Mouse (Mus musculus): ENCODE measurements around the gene Clpsl2.

The Clpsl2 gene

DNA sequence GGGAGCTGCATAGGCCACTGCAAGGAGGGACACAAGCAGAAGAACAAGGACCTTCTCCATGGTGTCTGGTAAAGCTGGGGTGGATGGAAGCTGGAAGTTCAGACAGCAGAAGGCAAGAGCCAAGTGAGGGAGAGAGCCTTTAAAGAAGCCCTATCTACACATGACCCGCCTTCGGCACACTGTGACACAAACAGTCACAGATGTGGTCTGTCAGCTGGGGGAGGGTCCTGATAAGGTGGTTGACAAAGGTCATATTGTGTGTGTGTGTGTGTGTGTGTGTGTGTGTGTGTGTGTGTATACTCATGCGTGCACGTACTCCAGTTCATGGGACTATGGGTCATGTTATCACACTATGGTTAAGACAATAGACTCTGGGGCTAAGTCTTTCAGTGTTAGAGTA is 11.4 kb downstream of the Clpsl2 start, which contains the start of gene Clps:
Clps (minus strand) TSS at position 169 of the 400 bp plus-strand sequence.
- DNase-seq (ENCODE audit: low spot score), result no peak

DNA sequence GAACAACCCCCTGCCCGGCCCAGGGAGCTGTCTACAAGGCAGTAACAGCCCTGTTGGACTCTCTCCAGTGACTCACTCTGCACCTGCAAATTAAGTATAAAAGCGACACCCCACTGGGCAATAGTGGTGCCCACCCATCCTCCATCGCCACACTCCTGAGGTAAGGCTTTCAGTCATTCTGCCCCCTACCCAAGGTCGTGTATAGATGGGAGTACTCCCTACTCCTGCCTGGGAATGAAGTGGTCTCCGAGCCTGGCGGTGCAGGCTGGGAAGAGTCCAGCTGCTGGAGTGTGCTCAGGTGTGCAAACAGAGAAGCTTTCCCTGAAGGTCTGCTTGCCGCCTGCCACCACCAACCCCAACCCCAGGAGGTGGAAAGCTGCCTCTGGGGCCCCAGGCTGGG is 12.4 kb downstream of the Clpsl2 start:
- DNase-seq (ENCODE audit: low spot score), result no peak

DNA sequence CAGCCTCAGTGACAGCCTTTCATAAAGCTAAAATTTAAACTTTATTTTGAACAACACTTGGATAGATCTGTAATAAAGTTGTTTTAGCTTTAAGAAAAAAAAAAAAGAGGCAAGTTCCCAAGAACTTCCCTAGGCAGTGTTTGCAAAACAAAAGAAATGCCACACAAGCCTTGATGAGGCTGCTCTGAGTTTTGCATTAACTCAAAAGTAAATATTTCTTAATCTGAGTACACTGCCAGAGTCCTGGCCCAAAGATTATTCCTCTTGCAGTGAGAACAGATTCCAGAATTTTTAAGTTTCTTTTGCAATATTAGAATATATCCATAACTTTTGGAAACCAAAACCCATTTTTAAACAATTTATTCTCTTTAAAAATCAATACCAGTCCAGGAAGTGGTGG is 16.0 kb downstream of the Clpsl2 start:
- DNase-seq (ENCODE audit: low spot score), result no peak

DNA sequence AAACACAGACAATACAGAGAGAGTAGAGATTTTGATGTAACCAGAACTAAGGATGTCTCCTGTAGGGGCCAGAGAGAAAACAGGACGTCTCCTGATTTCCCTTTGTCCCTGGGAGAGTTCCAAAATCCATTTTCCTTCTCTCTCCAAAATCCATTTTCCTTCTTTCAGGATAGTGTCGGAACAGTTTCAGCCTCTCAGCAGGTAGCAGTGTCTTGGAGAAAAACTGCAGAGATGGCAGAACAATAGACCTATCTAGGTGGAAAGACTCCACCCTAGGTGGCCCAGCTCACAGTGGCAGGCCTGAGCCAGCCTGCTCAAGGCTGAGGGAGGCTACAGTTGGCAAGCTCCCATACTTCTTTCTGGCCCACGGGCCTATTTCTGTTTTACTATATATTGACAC is 18.3 kb downstream of the Clpsl2 start:
- DNase-seq (ENCODE audit: low spot score), result no peak

DNA sequence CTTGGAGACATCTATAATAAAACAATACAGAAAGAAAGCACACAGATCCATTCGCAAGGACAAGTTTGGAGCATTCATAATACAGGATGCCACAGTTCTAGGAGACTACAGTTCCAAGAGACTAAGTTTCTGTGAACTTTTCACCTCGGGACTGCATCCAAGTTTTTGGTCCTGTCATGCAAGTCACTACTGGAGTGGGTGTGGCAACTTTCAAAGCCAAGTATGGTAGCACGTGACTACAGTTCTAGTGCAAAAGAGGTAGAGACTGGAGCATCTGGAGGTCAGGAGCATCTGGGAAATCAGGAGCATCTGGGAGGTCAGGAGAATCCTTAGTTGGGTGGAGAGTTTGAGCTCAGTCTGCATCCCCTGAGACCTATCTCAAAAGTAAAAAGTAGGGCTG is 22.7 kb downstream of the Clpsl2 start:
- DNase-seq (ENCODE audit: low spot score), result no peak

DNA sequence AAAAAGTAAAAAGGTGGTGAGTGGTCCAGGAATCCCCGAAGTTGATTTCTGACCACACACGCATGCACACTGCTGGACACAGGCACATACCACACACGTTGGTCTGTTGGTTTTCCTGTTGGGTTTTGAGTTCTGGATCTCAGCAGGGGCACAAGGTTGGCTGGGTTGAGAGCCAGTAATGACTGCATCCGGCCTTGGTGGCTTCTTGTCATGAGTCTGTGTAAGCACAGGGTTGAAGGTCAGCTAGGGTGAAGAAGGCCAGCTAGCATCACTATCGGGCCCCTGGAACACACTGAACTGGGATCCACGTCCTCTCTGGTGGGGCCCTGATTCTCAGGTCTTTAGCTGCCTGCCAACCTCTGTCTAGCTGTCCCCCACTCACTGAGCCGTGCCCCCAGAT is 23.3 kb downstream of the Clpsl2 start:
- no peak for DNase-seq (ENCODE audit: low spot score)

DNA sequence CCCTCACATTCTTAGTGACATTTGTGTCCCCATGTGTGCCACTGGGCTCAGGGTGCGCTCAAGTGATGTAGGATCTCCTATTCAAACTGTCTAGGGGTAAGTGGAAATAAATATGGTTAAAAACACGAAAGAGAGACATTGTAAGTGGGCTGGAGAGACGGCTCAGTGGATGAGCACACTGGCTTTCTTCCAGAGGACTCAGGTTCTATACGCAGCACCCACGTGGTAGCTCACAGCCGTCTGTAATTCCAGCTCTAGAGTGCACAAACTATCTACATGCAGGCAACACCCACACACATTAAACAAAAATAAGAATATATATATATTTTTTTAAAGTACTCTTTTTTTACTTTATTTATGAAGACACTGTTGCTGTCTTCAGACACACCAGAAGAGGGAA is 23.7 kb downstream of the Clpsl2 start:
- no peak for DNase-seq (ENCODE audit: low spot score)

DNA sequence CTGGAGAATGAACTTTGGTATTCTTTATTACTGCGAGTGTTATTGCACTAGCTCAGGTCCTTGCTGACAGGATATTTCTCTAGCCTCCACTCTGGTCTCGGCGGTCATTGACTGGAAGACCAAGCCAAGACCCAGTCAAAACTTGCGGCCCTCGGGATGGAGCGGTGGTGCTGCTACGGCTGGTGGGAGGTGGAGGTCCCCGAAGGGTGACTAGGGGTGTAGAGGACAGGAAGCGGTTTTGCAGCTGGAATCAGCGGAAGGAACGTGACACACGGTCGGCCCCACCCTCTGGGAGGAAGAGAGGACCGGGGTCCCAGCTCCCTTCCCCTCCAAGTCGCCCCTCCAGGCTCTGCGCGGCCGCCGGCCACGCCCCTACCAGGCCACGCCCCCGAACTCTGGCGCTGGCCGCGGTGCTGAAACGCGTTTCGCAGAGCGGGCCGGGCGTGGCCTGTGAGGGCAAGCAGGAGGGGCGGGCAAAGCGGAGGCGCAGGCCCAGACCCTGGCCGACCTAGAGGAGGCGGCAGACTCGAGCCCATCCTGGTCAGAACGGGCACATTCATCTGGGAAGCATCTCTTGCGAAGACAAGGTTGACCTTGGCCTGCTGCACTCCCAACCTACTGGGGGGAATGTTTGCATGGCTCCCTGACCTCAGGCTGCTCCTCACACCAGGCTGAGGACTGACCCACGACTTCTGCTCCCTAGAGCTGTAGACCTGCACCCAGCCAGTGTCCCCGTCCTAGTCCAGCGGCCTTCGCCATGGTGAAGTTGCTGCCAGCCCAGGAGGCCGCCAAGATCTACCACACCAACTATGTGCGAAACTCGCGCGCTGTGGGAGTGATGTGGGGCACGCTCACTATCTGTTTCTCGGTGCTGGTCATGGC is 26.3 kb downstream of the Clpsl2 start, which contains the start of gene Lhfpl5:
Lhfpl5 (plus strand) TSS at position 398 of the 882 bp plus-strand sequence.
- DNase-seq (ENCODE audit: low spot score), result no peak

DNA sequence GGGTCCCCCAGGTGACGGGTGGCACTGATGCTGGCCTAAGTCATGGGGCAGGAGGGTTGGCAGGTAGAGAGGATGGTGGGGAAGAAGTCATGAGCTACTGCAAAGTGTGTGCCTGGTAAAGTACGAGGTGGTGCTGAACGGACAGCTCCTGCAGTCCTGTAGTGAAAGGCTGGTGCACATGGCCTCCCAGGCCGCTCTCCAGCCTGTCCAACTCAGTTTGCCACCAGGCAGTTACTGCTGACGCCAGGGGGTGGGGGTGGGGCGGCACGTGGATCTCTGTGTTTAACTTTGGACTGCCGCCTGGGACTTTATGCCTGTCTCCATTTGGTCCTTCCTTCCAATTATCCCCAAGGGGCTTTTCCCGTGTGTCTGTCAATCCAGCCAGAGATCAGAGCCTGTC is 31.2 kb downstream of the Clpsl2 start:
- DNase-seq (ENCODE audit: low spot score), result no peak

DNA sequence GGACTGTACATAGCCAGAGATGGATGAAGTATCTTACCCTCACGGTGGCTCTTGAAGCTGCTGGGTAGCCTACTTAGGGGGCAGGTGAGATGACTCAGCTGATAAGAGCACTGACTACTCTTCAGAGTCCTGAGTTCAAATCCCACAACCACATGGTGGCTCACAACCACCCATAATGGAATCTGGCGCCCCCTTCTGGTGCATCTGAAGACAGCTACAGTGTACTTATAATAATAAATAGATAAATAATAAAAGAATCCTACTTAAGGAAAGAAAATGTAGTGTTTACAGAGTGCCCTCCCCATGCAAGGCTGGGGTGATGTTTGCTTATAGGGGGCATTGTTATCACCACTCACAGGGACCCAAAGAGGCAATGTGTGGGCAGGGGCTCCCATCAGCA is 31.8 kb downstream of the Clpsl2 start:
- no peak for DNase-seq (ENCODE audit: low spot score)

DNA sequence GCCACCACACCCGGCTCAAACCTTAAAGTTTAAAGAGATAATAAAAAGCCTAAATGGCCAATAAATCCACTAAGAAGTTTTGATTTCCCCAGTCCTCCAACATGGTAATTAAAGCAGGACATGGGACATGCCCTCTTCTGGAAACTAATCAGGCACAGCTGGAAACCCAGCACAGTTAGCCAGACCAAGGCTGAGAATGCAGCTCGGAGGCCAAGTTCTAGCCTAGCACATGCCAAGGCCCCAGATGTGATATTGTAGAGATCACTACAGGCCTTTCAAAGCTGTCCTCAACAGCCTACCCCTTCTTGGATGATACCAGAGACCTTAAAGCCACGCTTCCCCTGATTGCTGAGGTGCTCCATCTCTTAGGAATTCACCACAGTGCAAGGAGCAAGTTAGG is 37.3 kb downstream of the Clpsl2 start:
- no peak for DNase-seq (ENCODE audit: low spot score)

DNA sequence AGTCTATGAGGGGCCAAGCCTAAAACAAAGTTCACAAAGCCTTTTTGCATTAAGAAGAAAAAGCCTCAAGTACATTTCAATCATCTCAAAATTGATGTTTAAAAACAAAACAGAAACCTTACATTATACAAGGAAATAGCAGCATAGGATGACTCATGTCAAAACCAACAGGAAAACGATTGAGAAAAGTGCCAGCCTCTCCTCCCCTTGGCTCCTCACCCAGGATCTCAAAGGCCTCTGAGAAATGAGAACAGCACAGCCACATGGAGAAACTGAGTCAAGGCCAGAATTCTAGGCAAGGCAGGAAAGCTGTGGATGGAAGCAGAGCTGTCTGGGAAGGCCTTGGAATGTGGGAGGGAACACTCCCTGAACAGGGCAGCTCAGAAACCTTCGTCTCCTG is 39.4 kb downstream of the Clpsl2 start:
- no peak for DNase-seq (ENCODE audit: low spot score)

DNA sequence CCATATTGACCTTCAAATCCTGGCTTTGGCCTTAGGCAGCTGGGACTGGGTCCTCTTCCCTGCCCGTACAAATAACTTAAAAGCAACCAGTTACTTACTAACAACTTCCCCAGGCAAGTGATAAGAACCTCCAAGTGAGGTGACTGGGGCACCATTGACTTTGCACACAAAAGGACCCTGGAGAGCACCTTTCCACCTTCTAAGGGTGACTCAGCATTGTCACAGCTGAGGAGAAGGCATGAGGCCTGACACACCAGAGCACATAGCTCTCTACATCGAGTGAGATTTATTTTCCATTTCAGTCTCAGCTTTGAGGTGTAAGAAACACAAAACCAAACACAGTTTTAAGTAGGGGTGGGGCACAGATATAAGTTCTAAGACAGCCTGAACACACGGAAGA is 41.4 kb downstream of the Clpsl2 start:
- no peak for DNase-seq (ENCODE audit: low spot score)

DNA sequence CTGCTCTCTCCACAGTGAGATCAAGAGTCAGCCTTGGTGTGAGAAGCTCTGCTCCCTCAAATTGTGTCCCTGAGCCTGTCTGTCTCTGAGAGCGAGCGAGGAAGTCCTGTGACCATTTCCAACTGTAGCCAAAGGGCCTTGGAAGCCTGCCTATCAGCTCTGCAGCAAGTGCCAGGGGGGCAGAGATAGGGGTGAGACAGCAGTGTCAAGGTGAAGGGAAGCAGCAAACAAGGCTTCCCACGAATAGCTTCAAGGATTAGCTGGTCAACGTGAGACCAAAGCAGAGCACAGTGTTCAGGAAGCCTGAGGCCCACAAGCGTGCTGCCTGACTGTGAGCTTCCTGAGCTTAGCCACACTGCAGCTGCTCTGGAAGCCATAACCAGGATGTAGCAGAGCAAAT is 42.3 kb downstream of the Clpsl2 start:
- DNase-seq (ENCODE audit: low spot score), result no peak

DNA sequence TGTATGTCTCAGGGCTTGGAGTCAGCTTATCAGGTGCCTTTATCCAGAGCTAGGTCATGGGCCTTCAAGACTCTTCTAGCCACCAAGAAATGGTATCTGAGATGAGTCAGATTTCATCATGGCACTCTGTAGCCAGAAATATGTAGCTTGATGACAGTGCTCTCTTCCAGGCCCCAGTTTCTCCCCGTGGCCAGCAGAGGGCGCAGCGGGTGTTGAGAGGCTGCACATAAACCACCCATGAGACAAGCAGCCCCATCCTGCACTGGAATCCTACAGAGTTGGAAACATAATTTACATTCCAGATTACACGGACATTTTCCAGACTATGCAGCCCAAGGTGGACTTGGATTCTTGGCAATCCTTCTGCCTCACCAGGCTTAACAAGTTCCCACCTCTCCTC is 43.8 kb downstream of the Clpsl2 start:
- DNase-seq (ENCODE audit: low spot score), result peak; percentile 41

DNA sequence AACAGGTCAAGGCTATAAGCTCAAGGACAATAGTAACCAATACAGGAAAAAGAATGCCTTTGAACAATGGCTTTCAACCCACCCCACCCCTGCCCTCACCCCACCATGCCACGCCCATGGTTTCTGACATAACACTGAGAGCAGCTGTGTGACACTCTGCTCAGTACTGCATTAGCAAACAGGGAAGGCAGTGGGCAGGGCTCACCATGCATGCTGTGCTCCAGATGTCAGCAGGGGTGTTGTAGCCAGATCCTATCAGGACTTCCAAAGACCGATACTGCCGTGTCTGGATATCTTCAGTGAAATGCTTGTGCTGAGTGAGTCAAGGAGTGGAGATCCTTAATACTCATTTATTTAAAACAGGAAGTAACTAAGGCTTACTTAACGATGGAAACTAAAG is 44.8 kb downstream of the Clpsl2 start:
- no peak for DNase-seq (ENCODE audit: low spot score)

DNA sequence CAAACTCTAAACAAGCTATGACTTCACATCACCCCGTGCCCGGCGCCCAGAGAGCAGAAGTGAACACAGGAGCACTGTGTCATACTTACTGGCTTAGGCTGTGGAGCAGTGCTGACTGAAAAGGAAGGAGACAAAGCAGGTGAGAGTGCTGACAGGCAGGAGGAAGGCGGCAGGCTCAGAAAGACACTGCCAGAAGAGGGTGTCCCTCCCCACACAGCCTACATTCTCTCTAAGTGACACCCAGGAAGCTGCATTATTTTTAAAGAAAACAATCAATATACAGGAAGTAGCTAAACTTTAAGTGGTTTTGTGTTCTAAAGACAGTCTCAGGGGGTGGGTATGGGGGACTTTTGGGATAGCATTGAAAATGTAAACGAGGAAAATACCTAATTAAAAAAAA is 51.6 kb downstream of the Clpsl2 start:
- no peak for DNase-seq (ENCODE audit: low spot score)

DNA sequence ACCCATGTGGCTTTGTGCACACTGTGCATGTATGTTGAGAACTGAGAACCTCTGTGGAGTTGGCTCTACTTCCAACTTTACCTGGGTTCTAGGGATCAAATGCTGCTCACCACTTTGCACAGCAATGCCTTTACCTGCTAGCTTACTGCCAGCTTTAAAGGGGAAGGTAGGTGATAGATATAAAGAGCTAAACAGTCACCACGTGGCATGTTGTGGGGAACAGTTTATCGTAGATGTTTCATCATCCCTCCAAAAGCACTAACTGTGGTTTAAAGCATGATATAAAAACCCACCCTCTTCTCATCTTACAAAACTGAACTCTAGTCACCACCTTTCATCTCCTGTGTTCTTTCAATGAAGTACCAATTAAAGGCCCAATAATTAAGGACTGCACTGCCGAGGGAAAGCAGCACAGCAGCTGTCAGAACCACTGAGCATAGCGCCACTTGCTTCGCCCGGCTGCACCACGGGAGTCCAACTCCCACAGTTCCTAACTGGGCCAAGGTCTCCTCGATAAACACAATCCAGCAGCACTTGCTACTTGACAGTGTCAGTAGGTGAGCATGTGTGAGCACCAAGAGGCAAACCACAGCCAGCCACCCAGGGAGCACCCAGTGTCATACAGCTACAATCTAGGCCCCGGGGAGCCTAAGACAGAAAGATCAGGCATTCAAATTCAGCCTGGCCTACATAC is 52.5 kb downstream of the Clpsl2 start:
- DNase-seq (ENCODE audit: low spot score), result no peak
